Mouse (Mus musculus): ENCODE results near the gene Stc2. TPM values are rescaled to one million over a fixed set of nuclear protein-coding genes. Genes with fewer than 3 reads are reported as not detected.
A peak's percentile ranks its signal among the peaks of the same experiment; 100 is the strongest.

The Stc2 gene
- polyA plus RNA-seq, 1 experiment from 2014 or later: 1.5 TPM

DNA sequence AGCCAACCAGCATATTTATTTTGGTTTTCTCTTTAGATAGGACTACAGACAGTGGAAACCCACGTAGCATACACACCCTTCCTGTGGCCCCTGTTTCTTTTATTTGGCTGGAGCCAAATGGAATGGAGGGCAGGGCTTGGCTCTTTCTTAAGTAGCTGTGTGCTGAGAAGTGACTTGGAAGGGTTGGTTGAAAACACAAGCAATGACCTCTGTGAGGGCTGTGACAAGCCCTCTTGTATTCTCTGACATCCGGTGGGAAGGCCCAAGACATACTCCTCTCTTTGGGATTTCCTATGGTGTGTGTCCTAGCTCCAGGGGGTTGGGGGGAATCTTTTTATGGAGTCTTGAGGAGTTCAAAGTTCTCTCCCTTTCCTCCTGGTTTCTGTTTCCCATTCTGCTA, 3.5 kb downstream of the Stc2 start:
- no peak for ATAC-seq (ENCODE audit: insufficient read depth)
- Histone ChIP-seq H3K4me1 (ENCODE audit: insufficient read depth) (peaks cover 6% of the 10 kb centered on the region; the same call in 1 of the 2 replicates), H3K9ac (no peak overlapping the region), H3K27ac (ENCODE audit: low read depth) (no peak overlapping the region), H3K4me3 (ENCODE audit: low read depth, low read length) (no peak overlapping the region), H3K4me2 (no peak overlapping the region), H3K27me3 (ENCODE audit: insufficient read depth, low read length) (peaks cover 28% of the 10 kb centered on the region), H3K36me3 (ENCODE audit: insufficient read depth) (no peaks in the 10 kb centered on the region), H3K9me3 (ENCODE audit: low read depth, low read length) (no peaks in the 10 kb centered on the region)
- 77% methylated on average over 2 of the region's 2 CpGs for WGBS
- no peak for DNase-seq
- no peak for TF ChIP-seq CTCF (IDR thresholded peaks at IDR 0.05; ENCODE audit: low read depth)

DNA sequence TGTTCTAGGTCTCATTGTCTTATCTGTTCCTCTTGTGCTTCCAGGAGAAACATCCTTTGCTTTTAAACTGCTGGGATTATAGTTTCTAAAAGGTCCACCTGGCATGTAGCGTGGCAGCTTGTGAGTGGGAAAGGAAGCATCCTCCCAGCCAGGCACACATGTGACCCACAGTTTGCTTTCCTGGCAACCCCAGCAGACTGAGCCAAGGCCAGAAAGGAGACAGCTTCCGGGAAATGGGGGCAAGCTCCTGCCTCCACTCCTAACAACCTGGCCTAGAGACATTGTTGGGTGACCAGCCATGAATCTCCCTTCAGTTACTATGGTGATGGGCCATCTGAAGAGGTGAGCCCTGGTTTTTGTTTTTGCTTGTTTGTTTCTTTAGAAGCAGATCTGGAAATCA, 3.9 kb downstream of the Stc2 start:
- Histone ChIP-seq H3K9ac (no peak overlapping the region), H3K4me2 (no peak overlapping the region), H3K27ac (ENCODE audit: low read depth) (no peak overlapping the region), H3K4me1 (ENCODE audit: insufficient read depth) (peaks cover 5% of the 10 kb centered on the region; the same call in 1 of the 2 replicates), H3K27me3 (ENCODE audit: insufficient read depth, low read length) (peaks cover 24% of the 10 kb centered on the region), H3K36me3 (ENCODE audit: insufficient read depth) (no peaks in the 10 kb centered on the region), H3K9me3 (ENCODE audit: low read depth, low read length) (no peaks in the 10 kb centered on the region), H3K4me3 (ENCODE audit: low read depth, low read length) (no peak overlapping the region)
- no peak for DNase-seq
- no peak for TF ChIP-seq CTCF (IDR thresholded peaks at IDR 0.05; ENCODE audit: low read depth)
- ATAC-seq (ENCODE audit: insufficient read depth): no peak
- 83% methylated on average over 2 of the region's 2 CpGs for WGBS

DNA sequence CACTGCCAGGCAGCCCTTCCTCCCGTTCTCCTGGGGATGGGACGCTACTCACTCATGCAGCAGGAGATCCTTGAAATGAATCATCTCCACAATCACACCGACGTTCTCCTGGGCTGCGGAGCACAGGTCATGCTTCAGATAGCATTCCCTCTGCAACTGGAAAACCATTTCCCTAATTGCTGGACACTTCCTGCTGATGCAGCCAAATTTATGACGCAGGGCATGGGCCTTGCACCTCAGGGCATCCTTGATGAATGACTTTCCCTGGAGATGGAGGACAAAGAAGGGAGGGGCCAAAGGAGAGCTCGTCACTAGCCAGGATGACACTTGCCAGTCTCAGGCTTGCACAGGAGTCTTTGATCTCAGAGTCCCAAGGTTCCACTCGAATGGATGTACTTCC, 4.6 kb downstream of the Stc2 start:
- Histone ChIP-seq H3K4me3 (ENCODE audit: low read depth, low read length) (no peak overlapping the region), H3K9ac (no peak overlapping the region), H3K36me3 (ENCODE audit: insufficient read depth) (no peaks in the 10 kb centered on the region), H3K27me3 (ENCODE audit: insufficient read depth, low read length) (peaks cover 18% of the 10 kb centered on the region), H3K4me2 (no peak overlapping the region), H3K4me1 (ENCODE audit: insufficient read depth) (no peaks in the 10 kb centered on the region), H3K27ac (ENCODE audit: low read depth) (no peak overlapping the region), H3K9me3 (ENCODE audit: low read depth, low read length) (no peaks in the 10 kb centered on the region)
- TF ChIP-seq CTCF (IDR thresholded peaks at IDR 0.05; ENCODE audit: low read depth): no peak
- 64% methylated on average over 8 of the region's 8 CpGs for WGBS
- DNase-seq (no peak), ATAC-seq (ENCODE audit: insufficient read depth) (no peak)

DNA sequence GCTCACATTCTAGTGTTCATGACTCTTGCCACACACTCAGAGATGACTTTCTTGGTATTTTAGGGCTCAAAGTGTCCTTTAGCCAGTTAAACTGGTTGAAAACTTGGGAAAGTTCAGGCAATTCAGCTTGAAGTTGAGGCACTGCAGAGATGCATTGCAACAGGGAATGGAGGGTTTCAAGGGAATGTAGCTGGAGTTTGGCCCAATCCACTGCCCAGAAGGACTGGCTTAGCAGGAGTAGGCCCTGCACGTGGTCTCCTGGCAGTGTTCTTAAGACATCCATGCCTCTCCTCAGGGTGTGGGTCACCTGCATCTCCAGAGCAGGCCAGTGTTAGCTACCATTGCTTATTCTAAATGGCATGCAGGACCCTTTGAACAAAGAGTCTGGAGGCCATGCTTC, 7.0 kb downstream of the Stc2 start:
- H3K4me3 ChIP-seq (ENCODE audit: low read depth, low read length): no peak overlapping the region
- no peaks in the 10 kb centered on the region for H3K4me1 ChIP-seq (ENCODE audit: insufficient read depth)
- peaks cover 5% of the 10 kb centered on the region; the same call in 1 of the 2 replicates for H3K27me3 ChIP-seq (ENCODE audit: insufficient read depth, low read length)
- no peak overlapping the region for H3K4me2 ChIP-seq
- no peaks in the 10 kb centered on the region for H3K36me3 ChIP-seq (ENCODE audit: insufficient read depth)
- TF ChIP-seq CTCF (IDR thresholded peaks at IDR 0.05; ENCODE audit: low read depth): no peak
- H3K27ac ChIP-seq (ENCODE audit: low read depth): no peak overlapping the region
- WGBS: 74% methylated on average over 1 of the region's 1 CpGs
- no peak overlapping the region for H3K9ac ChIP-seq
- H3K9me3 ChIP-seq (ENCODE audit: low read depth, low read length): no peaks in the 10 kb centered on the region
- no peak for DNase-seq
- ATAC-seq (ENCODE audit: insufficient read depth): no peak

DNA sequence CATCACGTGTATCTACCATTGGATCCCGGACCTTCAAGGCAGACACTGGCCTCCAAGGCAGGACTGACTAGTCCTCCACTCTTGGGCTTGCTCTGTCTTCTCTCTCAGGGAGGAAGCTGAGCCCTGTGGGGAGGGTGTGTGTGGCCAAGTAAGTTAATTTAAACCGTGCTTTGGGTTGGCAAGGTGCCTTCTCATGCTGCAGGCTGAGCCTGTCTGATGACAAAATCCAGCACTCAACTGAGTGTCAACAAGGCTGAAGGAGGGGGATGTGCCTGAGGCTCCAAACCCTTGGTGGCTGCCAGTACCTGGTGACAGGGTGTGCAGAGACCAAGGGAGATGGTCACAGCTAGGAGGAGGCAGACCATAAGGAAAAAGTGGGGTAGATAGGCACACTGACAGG, 7.5 kb downstream of the Stc2 start:
- peaks cover 1% of the 10 kb centered on the region; the same call in 1 of the 2 replicates for H3K27me3 ChIP-seq (ENCODE audit: insufficient read depth, low read length)
- no peak overlapping the region for H3K4me3 ChIP-seq (ENCODE audit: low read depth, low read length)
- no peak for TF ChIP-seq CTCF (IDR thresholded peaks at IDR 0.05; ENCODE audit: low read depth)
- DNase-seq: peak; percentile 67
- H3K27ac ChIP-seq (ENCODE audit: low read depth): no peak overlapping the region
- no peak overlapping the region for H3K4me2 ChIP-seq
- no peaks in the 10 kb centered on the region for H3K4me1 ChIP-seq (ENCODE audit: insufficient read depth)
- peak; percentile 73; the same call in 1 of the 2 replicates for ATAC-seq (ENCODE audit: insufficient read depth)
- H3K9me3 ChIP-seq (ENCODE audit: low read depth, low read length): no peaks in the 10 kb centered on the region
- H3K9ac ChIP-seq: no peak overlapping the region
- WGBS: 58% methylated on average over 3 of the region's 3 CpGs
- H3K36me3 ChIP-seq (ENCODE audit: insufficient read depth): no peaks in the 10 kb centered on the region

DNA sequence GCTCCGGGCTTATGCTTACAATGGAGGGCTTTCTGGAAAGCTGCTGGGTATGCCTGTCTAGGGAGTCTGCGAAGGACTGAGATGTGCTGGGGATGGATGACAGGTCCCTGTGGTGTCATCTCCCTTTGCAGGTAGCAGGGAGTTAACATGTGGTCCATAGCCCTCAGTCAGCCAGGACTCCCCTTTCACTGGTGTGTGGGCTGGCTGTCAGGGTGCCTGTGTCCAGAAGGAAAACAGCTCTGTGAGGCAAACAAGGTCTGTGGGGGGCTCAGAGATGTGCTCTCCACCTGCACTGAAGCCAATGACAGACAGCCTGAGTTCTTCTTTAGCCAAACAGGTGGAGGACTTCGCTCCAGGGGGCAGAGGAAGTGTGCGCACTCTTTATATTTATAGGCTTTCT, 8.8 kb downstream of the Stc2 start:
- ATAC-seq (ENCODE audit: insufficient read depth) (no peak), DNase-seq (no peak)
- Histone ChIP-seq H3K27ac (ENCODE audit: low read depth) (no peak overlapping the region), H3K9me3 (ENCODE audit: low read depth, low read length) (no peaks in the 10 kb centered on the region), H3K36me3 (ENCODE audit: insufficient read depth) (no peaks in the 10 kb centered on the region), H3K4me1 (ENCODE audit: insufficient read depth) (no peaks in the 10 kb centered on the region), H3K4me3 (ENCODE audit: low read depth, low read length) (no peak overlapping the region), H3K9ac (no peak overlapping the region), H3K27me3 (ENCODE audit: insufficient read depth, low read length) (no peaks in the 10 kb centered on the region), H3K4me2 (no peak overlapping the region)
- WGBS: 88% methylated on average over 4 of the region's 4 CpGs
- TF ChIP-seq CTCF (IDR thresholded peaks at IDR 0.05; ENCODE audit: low read depth): no peak

DNA sequence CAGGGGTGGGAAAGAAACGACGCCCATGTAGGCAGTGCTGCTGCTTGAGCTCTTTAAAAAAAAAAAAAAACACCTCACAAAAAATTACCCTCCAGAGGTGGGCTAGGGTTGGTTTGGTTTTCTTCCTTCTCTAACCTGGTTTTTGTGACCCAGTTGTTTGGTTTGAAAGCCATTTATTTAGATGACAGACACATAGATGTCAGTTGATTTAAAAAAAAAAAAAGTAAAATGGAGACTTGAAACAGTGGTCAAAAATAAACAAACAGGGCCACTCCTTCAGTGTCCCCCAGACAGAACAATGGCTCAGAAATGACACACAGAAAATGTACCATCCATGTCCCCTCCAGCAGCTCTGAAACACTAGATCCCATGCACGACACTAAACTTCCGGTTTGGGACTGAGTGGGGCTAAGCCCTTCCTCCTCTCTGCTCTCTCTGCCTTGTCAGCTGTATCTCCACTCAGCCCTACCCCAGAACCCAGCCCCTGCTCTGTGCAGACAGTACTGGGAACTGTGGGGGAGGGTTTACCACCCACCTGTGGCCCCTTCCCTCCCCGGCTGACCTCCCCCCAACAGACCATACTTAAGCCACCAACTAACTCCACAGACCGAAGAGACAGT, 10.5 kb downstream of the Stc2 start:
- ATAC-seq (ENCODE audit: insufficient read depth) (no peak), DNase-seq (no peak)
- 53% methylated on average over 6 of the region's 6 CpGs for WGBS
- Histone ChIP-seq H3K4me1 (ENCODE audit: insufficient read depth) (no peaks in the 10 kb centered on the region), H3K27me3 (ENCODE audit: insufficient read depth, low read length) (no peaks in the 10 kb centered on the region), H3K36me3 (ENCODE audit: insufficient read depth) (no peaks in the 10 kb centered on the region), H3K9ac (no peak overlapping the region), H3K4me3 (ENCODE audit: low read depth, low read length) (no peak overlapping the region), H3K9me3 (ENCODE audit: low read depth, low read length) (no peaks in the 10 kb centered on the region), H3K4me2 (no peak overlapping the region), H3K27ac (ENCODE audit: low read depth) (no peak overlapping the region)
- TF ChIP-seq CTCF (IDR thresholded peaks at IDR 0.05; ENCODE audit: low read depth): no peak
